Mouse (Mus musculus): ENCODE measurements around the gene Brk1.

Brk1 gene

DNA sequence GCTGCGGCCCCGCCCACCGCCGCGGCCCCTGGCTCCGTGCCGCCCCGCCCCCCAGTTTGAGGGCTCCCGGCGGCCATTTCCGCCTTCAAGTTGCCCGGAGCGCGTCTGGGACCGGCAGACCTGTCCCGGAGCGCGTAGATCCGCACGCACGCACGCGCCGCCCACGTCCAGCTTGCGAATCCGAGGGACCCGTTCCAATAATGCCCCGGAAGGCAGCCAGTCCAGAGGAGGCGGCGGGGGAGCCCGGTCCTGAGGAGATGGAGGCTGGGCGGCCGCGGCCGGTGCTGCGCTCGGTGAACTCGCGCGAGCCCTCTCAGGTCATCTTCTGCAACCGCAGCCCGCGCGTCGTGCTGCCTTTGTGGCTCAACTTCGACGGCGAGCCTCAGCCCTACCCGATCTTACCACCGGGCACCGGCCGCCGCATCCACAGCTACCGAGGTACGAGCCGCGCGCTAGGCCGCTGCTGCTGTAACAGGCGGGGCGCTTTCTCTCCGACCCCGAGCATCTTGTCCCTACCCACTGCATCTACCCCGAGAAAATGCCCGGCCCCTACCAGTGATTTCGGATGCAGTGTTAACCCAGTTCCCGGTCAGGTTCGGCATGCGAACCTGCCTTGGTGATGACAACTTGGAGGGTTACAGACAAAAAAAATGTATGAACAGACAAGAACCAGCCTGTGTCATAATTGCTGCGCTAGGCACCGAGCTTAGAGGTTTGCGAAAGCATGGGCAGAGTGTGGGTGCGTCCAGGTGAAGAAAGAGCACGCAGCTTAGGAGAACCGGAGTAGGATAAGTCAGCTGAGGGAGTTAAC, 19.6 kb downstream of the Brk1 start, which contains the start of gene Vhl:
Gene Vhl, plus strand, starts transcription at position 19 of the 811 bp plus-strand sequence.
- DNase-seq (ENCODE audit: low read depth) = peak; percentile 94

DNA sequence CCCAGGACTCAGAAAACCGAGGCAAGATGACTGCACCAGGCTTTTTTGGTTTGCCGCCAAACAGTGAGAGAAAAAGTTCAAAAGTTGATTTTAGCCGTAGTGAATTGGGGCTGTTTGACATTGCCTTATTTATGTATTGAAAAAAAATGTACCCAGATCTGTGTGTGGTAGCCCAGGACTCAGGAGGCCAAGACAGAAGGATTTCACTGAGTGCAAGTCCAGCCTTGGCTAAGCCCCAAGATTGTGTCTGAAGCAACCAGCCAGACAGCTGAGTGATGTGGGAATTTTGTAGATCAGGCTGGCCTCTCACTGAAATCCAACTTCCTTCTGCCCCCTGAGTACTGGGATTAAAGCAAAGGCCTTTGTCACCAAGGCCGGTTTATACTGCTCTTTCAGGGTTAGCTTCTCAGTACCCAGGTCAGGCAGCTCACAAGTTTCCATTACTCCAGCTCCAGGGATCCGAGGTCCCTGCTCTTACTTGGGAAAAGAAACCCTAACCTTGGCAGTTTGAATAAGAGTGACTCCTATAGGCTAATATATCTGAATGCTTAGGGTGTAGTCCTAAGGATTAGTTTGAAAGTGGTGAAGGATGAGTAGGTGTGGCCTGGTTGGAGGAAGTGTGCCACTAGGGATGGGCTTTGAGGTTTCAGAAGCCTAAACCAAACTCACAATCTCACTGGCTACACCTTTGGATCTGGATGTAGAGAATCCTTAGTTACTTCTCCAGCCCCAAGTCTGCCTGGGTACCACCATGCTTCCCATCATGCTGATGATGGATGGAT, 20.6 kb downstream of the Brk1 start:
- peak; percentile 78 for DNase-seq (ENCODE audit: low read depth)

DNA sequence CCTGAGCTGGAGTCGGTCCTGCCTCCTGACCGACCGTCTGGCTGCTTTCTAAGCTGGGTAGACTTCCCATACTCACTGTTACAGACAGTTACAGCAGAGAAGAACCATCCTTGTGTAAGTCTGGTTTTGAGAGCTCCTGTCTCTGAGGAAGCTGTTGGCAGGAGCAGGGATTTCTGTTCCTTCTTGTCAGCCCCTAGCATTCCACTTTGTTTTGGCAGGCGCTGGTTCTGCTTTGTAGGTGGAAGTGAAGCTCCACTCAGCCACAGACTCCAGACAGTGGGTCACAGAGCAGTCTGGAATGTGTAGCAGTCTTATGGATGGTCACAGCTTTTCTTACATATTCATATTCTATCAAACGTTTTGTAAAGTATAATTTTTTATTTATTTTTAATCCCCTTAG, 25.8 kb downstream of the Brk1 start:
- DNase-seq (ENCODE audit: low read depth) = no peak

DNA sequence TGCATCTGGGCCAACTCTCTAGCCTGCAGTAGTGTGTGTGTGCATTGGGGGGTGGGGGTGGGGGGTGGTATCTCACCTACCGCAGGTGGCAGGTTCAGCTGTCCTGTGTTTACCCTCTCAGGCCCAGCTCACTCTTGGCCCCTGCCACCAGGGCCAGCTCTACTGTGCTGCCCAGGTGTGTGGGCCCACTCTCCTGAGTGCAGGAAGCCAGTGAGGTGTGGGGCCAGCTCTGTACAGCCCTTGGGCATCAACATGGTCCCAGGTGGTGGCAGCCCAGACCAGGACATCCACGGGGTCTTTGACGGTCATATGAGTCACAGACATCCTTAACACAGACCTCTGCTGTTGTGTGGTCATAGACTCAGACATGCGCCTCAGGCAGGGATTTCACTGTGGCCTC, 28.3 kb downstream of the Brk1 start:
- no peak for DNase-seq (ENCODE audit: low read depth)

DNA sequence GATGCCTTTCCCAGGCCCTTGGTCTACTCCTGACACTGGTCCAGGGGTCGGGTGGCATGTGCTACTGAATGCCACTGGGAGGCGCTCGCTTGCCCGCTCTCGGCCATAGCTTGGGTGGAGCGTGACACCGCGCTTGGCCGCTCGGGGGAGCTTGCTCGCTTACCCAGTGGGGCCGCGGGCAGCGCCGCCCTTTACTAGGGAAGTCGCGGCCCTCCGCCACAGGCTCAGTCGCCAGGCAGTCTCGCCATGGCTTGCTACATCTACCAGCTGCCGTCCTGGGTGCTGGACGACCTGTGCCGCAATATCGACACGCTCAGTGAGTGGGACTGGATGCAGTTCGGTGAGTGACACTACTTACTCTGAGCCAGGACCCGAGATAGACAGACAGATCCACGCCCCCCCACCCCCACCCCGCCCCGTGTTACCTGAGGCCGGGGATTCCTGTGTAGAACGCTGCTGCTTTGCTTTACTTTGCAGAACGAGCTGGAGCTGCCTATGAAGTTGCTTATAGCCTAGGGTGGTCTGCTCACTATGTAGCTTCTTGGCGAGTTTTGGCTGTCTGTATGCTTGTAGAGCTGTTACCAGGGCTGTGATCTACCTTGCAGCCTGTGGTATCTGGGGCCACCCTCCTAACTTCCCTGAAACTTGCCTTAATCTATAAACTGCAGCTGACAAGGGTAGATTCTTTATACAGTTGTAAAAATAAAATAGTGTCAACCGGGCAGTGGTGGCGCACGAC, 33.9 kb downstream of the Brk1 start, which contains the start of gene Irak2:
Gene Irak2, plus strand, starts transcription at position 166 of the 739 bp plus-strand sequence.
- DNase-seq (ENCODE audit: low read depth) = peak; percentile 98

DNA sequence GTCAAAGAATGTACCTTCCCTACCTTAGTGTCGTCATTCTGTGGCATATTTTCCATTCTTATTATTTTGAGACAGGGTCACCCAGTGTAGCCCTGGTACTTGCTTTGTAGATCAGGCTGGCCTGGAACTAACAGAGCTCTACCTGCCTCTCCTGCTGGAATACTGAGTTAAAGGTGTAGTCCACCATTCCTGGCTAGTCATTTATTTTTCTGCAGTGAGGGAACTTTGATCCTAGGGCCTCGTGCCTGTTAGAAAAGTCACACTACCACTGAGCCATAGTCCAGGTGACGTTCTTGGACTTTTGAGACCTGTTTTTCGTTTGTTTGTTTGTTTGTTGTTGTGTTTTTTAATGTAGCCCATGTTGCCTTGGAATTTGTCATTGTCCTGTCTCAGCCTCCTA, 34.6 kb downstream of the Brk1 start:
- no peak for DNase-seq (ENCODE audit: low read depth)

DNA sequence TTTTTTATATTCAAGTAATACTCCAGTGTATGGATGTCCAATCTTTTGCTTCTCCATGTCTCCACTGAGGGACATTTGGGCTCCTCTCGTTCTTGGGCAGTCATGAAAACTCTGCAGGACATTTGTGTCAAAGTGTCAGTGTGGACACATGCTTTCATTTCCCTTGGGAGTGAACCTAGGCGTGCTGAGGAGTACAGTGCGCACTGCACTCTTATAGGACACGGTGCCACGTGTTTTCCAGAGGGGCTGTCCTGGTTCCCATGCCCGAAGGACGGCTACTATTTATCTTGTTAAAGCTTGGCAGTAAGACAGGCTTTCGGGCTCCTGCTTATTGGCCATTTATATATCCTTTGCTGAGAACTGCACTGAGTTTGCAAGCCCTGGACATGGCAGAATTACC, 38.0 kb downstream of the Brk1 start:
- no peak for DNase-seq (ENCODE audit: low read depth)

DNA sequence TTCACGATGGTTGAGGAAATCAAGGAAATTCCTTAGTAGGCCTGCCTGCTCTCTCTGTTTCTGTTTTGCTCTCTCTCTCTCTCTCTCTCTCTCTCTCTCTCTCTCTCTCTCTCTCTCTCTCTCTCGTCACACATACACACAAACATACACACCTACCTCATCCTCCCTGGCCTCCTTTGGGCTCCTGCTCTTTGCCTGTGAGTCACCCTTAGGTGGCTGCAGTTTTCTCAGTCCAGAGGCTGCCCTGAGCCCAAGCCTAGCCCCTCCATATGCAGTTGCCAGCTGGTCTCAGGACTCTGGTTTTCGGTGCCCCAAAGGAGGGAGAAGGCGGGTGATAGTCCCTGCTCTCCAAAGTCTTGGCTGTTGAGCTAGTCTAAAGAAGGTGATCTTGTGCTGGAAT, 38.4 kb downstream of the Brk1 start:
- peak; percentile 23 for DNase-seq (ENCODE audit: low read depth)

DNA sequence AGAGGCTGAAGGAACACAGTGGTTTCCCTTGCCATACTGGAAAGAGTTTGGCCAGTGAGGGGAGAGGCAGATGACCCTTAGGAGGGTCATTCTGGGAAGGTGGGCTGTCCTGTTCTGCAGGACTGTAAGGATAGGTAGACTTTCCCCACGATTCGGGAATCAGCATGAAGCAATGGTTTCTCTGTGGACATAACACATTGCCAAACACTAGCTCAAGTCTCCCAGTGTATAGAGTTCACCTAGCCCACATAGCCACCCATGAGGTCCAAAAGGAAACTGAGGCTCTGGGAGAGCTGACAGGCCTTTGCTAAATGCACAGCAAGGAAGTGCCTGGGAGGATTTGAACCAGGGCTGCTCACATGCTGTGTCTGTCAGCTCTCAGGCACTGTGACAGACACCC, 39.4 kb downstream of the Brk1 start:
- DNase-seq (ENCODE audit: low read depth) = no peak

DNA sequence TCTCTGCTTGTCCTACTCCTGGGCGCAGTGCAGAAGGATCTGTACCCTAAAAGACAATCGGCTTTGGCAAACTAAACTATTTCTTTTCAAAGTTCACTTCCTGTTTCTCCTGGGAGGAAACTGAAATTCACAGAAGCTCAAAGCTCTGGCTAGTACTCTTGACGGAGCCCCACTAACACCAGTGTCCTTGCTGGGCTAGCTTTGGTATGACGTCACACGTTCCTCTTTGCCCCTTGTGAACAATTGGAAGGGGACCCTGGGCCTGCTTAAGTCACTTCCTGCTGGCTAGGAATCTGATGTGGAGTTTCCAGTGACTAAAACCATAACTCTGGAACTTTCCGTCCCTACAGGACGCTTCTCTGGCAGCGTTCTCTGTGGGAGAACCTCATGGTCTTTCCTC, 40.2 kb downstream of the Brk1 start:
- no peak for DNase-seq (ENCODE audit: low read depth)

DNA sequence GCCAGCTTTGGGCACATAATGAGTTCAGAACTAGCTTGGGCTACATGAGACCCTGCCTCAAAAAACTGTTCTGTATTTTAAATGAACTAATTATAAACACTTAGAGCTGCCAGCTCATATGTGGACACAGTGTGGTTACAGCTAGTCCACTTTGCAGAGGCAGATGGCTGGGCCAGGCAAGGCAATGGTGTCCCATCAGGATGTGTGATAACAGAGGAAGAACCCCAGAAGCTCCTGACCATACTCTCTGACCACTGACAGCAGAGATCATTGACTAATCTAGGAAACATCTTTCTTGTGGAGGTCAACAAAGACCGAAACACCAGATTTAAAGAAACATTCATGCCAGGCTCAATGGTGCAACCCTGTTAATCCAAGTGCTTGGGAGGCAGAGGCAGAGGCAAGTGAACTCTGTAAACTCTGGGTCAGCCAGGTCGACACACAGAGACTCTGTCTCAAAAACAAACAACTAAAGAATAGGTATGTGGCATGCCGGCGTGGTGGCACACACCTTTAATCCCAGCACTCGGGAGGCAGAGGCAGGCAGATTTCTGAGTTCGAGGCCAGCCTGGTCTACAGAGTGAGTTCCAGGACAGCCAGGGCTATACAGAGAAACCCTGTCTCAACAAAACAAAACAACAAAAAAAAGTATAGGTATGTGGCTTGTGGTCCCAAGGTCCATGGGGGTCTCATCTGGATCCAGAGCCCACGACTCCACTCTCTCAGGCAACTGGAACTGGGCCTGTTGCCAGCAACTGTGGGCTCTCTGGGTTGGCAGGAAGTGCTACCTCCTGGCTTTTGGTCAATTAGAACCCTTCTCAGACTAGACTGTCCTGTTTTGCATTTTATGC, 45.0 kb downstream of the Brk1 start:
- no peak for DNase-seq (ENCODE audit: low read depth)

DNA sequence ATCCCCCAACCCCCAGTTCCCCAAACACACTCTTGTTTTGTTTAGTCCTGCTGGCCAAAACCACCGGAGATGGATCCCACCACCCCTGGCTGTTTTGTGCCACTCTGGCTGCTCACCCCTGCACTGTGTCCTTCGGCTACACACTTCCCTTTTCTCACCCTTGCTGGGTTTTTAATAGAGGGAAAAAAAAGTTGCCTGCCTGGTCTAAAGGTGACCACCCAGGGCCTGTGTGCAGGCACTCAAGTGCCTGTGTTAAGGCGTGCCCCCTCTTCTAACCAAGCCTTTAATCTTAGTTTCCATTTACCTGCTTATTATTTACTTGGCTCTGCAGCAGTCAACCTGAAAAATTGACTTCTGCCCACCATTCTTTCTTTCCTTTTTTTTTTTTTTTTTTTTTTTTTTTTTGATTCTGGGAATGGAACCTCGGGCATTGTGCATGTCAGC, 45.6 kb downstream of the Brk1 start:
- DNase-seq (ENCODE audit: low read depth) = no peak

DNA sequence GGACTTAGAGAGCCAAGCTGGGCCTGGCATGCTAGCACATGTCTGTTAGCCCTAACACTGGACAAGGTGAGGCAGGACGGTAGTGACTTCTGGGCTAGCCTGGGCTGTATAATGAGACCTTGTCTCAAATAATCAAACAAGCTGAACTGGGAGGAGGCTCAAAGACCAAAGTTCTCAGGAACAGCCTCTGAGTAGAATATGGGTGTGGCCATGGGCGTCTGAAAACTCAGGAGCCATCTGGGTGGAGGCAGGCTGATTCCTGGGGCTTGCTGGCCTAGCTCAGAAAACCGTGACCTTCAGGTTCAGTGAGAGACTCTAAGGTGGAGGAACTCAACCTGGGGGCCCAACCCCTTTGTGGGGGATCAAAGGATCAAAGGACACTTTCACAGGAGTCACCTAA, 47.1 kb downstream of the Brk1 start:
- no peak for DNase-seq (ENCODE audit: low read depth)

DNA sequence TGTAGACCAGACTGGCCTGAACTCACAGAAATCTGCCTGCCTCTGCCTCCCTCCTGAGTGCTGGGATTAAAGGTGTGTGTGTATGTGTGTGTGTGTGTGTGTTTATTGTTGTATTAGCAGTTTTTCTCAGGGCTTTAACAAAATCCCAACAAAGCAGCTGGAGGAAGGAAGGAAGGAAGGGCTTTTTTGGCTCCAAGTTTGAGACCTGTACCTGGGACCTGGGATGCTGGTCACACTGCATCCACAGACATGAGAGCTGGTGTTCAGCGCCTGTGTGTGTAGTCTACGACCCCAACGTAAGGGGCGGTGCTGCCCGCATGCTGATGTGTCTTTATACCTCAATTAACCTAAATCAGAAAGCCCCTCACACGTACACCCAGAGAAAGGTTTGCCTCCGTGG, 49.0 kb downstream of the Brk1 start:
- DNase-seq (ENCODE audit: low read depth) = no peak

DNA sequence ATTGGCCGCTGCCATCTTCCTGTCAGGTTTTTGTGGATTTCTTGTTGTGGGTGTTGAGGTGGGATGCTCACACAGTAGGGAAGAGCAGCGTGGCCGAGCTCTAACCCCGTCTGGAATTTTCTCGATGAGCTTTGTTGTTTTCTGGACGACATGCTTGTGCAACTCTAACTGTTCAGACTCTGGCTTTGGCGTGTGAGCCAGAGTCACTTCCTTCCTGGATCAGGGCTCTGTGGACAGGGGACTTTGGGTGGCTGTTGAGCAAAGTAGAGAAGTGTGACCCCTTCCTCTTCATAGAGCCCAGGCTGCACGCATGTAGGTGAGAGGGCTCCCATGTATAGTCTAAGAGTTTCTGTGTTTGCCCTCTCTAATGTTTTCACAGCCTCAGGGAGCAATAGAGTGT, 49.5 kb downstream of the Brk1 start:
- DNase-seq (ENCODE audit: low read depth) = no peak

DNA sequence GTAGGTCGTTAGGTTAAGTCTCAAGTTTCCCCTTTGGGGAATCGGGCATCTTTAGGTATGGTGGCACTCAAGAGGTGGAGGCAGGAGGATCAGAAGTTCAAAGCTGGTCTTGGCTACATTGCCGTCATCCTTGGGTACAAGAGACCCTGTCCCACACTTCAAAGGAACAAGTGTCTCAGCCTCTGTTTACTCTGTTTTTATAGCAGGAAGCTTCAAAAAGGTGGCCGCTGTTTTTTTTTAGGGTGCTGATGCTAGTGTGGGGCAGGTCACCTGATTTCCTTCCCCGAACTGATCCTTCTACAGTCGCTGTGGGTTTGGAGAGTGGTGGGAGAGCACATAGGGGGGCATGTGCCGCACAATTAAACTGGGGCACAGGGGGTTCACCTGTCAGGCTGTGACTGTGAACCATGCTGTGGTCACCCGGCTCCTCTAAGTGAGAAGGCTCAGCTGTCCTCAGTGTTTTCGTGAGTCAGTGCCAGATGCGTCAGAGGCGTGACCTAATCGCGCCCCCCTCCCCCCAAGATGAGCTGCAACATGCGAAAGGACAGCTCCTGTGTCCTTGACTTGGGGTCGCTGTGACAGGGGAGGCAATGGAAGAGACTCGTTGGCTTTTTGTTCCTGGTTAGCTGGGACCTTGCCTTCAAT, 50.3 kb downstream of the Brk1 start:
- DNase-seq (ENCODE audit: low read depth) = no peak

DNA sequence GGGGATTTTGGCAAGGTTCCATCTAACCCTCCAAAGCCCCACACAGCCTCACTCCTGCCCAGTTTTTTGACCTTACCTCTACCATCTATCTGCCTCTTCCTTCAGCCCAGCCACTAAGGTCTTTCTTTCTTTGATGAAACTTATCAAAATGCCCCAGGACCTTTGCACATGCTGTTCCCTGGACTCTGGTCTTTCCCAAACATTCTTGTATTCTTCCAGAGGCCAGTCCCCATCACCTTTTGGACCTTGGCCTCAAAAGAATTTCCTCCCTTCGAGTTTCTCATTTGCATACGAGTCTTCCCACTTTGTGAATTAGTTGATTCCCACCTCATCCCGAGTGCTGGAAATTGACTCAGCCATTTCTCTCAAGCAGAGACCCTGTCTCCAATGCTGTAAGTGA, 50.9 kb downstream of the Brk1 start:
- DNase-seq (ENCODE audit: low read depth) = no peak

DNA sequence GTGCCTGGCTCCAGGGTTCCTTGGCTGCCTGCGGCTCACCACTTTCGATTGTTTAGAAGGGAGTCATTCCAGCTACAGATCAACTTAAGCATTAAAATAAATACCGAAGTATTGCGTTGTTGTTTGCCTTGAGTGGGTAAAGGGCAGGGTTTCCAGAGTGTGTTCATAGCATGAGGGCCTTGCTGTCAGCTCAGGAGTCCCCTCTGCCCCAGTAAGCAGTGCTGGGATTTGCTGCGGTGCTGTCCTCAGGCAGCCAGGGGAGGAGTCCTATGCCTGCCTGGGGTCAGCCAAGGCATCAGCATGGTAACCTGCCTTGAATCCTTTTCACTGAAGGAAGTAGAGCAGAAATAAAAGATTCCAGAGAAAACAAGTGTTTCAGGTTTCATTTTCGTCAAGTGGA, 52.3 kb downstream of the Brk1 start:
- peak; percentile 31 for DNase-seq (ENCODE audit: low read depth)

DNA sequence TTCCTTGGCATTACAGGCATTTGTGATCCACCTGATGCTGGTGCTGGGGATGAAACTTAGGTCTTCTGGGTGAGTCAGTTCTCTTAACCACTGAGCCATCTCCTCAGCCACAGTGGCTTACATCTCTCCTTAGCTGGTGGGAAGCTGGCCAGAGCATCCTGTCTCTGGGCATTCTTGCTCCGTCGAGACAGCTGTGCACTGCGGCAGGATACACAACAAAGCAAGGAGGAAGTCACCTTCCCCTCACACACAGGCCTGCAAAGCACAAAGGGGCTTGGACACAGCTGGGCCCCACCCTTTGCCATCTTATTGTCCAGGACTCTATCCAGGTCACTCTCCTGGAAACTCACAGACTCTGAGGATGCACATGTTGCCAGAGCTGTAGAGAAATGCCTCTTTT, 53.7 kb downstream of the Brk1 start:
- DNase-seq (ENCODE audit: low read depth) = no peak

DNA sequence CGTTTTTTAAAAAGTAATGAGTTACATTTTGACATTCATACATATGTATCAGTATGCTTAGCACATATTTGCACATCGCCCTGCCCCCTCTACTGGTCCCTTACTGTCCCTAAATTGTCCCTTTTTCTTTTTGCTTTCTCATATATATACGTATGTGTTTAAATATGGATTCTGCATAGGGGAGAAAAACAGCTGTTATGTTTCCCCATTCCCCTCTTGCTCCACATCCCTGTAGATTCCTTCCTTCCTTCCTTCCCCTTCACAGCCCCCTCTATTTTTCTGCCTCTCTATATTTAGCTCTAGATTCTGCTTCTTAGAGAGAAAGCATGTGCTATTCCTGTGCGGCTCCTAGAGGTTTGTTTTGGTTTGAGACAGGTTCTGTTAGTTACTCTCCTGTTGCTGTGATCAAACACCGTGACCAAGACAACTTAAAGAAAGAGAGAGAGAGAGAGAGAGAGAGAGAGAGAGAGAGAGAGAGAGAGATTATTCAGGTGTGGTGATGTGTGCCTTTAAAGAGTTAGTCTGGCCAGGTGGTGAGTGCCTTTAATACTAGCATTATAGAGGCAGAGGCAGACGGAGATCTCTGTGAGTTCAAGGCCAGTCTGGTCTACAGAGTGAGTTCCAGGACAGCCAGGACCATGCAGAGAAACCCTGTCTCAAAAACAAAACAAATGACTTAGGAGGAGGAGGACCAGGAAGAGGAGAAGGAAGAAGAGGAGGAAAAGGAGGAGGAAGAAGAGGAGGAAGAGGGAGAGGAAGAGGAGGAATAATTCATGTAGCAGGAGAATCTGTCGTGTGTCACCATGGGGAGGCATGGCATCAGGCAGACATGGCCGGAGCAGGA, 55.3 kb downstream of the Brk1 start:
- no peak for DNase-seq (ENCODE audit: low read depth)
